Mouse (Mus musculus) cerebellum, adult 8-10 months (tissue): ENCODE measurements around the gene Esd.

Experiments
- DNase-seq: peaks from one replicate; pipeline ENCODE4 v3.0.0; 2022

Esd gene

DNA sequence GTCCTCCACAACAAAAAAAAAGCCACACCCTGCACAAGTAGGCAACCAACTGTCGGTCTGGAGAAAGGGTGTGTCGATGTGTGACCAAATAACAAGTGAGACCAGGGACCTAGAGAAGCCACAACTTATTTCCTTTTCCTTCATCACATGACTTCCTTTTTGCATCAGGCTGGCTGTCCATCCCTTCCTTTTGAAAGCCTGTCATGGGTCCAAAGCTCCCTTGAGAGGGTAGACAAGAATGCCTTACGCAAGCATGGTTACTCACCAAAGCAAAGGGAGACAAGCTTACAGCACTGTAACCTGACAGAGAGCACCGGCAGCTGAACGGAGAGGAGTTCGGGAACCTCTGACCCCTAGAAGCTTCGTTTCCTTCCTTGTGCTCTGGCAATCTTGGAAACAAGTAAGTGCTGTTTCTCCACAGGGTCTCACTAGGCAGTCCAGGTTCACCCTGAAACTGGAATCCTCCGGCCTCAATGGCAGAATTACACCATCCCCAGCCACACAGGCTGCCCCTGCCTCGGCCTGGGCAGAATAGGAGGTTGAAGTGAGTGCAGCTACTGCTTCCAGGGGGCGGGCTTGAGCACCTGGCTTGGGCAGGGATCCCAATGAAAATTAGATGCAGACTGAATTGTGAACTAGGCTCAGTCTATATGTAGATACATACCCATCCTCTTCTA is 65.4 kb downstream of the Esd start:
- DNase-seq, result no peak

DNA sequence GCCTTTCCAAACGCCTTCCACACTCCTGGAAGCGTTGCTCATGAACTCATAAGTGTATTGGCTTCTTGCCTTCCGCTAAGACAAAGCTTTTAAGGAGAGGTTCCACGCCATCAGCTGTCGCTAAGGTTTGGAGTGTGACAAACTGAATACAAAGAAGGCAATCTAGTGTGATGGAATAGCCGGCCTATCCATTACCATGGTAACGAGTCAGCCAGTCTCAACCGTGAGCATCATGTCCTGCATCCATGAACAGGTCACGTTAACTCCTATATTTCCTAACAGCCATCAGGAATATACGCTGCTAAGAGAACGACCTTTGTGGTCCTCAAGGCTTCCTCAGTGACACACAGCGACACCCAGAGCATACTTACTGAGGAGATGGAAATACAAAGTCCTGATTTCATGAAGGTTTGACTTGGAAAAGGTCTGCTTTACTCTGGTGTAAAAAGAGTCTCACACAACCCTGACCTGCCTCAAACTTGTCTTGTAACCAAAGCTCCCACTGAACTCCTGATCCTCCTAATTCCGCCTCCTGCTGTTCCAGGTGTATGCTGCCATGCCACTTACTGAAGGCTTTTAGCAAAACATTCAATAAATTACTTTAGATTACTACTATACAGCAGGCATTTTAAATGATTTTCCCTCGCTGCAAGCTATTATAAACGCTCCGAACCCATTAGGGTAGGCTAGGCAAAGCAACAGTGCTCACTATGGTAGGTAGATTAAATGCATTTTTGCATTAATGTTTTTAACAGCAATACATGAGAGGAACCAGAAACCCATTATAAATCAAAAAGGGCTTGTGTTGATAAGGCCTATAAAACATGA is 66.2 kb downstream of the Esd start:
- no peak for DNase-seq
